Mouse (Mus musculus): ENCODE results near the gene Sorcs2. TPM values are rescaled to one million over a fixed set of nuclear protein-coding genes. Genes with fewer than 3 reads are reported as not detected.

Sorcs2 gene
- total and polyA plus RNA-seq, 3 experiments = 0.42 to 1.6 (median 0.46) TPM

DNA sequence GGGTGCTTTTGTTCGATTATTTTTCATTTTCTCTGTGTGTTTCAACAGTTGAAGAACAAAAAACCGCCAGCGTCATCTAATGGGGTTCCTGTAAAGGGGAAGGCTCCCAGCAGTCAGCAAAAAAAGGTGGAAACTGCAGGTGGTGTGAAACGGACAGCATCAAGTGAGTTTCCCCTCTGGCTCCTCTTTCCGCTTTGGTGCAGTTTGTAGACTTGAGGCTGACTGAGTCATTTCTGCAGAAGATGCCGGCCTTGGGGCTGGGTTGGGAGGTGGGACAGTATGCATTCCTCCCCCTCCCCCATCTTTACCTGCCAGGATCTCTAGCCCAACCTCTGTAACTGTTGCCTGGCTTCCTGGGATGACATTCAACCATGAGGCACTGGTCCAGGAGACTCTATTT lies 408.4 kb downstream of the Sorcs2 start (continued):
- TF ChIP-seq MAFK (IDR thresholded peaks at IDR 0.05; ENCODE audit: insufficient replicate concordance, low read length) (peak; percentile 29; the same call in 1 of the 2 replicates), HCFC1 (IDR thresholded peaks at IDR 0.05; ENCODE audit: low read depth, low read length) (no peak), NRF1 (IDR thresholded peaks at IDR 0.05; ENCODE audit: low read depth, low read length) (no peak), ELF1 (IDR thresholded peaks at IDR 0.05; ENCODE audit: low read depth, low read length) (no peak), MEF2A (IDR thresholded peaks at IDR 0.05; ENCODE audit: borderline replicate concordance, low read depth, low read length) (no peak), PAX5 (IDR thresholded peaks at IDR 0.05; ENCODE audit: low read length) (no peak), CHD2 (IDR thresholded peaks at IDR 0.05; ENCODE audit: low read length) (no peak), RAD21 (IDR thresholded peaks at IDR 0.05; ENCODE audit: low read depth, low read length) (no peak), UBTF (IDR thresholded peaks at IDR 0.05; ENCODE audit: low read depth, low read length) (no peak), CHD1 (IDR thresholded peaks at IDR 0.05; ENCODE audit: low read depth, low read length) (no peak), POLR2AphosphoS2 (IDR thresholded peaks at IDR 0.05; ENCODE audit: low read depth, low read length) (no peak), CTCF (conservative IDR thresholded peaks at IDR 0.05 in 1 of 2, IDR thresholded peaks at IDR 0.05 in 1 of 2; ENCODE audit: low read depth in 2 of 2, low read length in 2 of 2) (no peak), NELFE (IDR thresholded peaks at IDR 0.05; ENCODE audit: low read depth, low read length) (no peak), RCOR1 (conservative IDR thresholded peaks at IDR 0.05; ENCODE audit: low read depth, low read length) (no peak)

- Histone ChIP-seq H3K4me1 (ENCODE audit: control insufficient read depth in 1 of 2, insufficient read depth in 2 of 2) (peaks cover 9 to 47% of the 10 kb centered on the region in 2 experiments), H3K4me2 (ENCODE audit: insufficient read depth, low read depth, poor library complexity, severe bottlenecking) (no peak overlapping the region), H3K4me3 (replicated peaks in 1 of 3; ENCODE audit: low read depth in 2 of 3, low read length in 2 of 3, poor library complexity in 1 of 3) (no peak overlapping the region), H3K36me3 (replicated peaks in 1 of 2; ENCODE audit: control insufficient read depth in 1 of 2, insufficient read depth in 1 of 2, low read length in 1 of 2) (peaks cover 5 to 12% of the 10 kb centered on the region in 2 experiments), H3K9ac (ENCODE audit: insufficient read depth, low read depth) (no peak overlapping the region), H3K79me2 (replicated peaks; ENCODE audit: control insufficient read depth, extremely low read depth, insufficient read depth, poor library complexity, severe bottlenecking) (no peaks in the 10 kb centered on the region), H3K9me3 (replicated peaks; ENCODE audit: low read length) (no peaks in the 10 kb centered on the region), H3K27ac (ENCODE audit: insufficient read depth, low read depth) (no peak overlapping the region), H3K27me3 (replicated peaks) (no peaks in the 10 kb centered on the region)
- DNase-seq (ENCODE audit: extremely low read depth) = peak; percentile 24
- in situ Hi-C loops (cut with MboI; ENCODE audit: low pct_ligation_motif_present, low pct_unique_long_range_greater_than_20kb, low sequenced_read_pairs) (loop anchor here (5.0 kb wide), 1 partner anchor 34 kb away; no protein-coding TSS in a partner anchor), dilution Hi-C loops (cut with MboI; ENCODE audit: extremely low pct_ligation_motif_present, extremely low pct_unique_long_range_greater_than_20kb, low sequenced_read_pairs) (no loop called here)
- TF ChIP-seq USF1 (IDR thresholded peaks at IDR 0.05; ENCODE audit: low read depth, low read length) = peak; percentile 79
- no peak for TF ChIP-seq POLR2A (IDR thresholded peaks at IDR 0.05; ENCODE audit: low read depth, low read length)
- TF ChIP-seq USF2 (conservative IDR thresholded peaks at IDR 0.05; ENCODE audit: low read depth, low read length) = peak; percentile 76
- TF ChIP-seq NRF1 (IDR thresholded peaks at IDR 0.05; ENCODE audit: low read depth, low read length) = no peak
- peak; percentile 51; the same call in 1 of the 2 replicates for TF ChIP-seq BHLHE40 (IDR thresholded peaks at IDR 0.05; ENCODE audit: low read depth, low read length)
- TF ChIP-seq MAX (IDR thresholded peaks at IDR 0.05; ENCODE audit: low read length) = peak; percentile 43; the same call in 1 of the 2 replicates
- TF ChIP-seq NELFE (IDR thresholded peaks at IDR 0.05; ENCODE audit: low read depth, low read length) = no peak
- no peak for TF ChIP-seq E2F4 (IDR thresholded peaks at IDR 0.05; ENCODE audit: insufficient replicate concordance, low read depth, low read length)
These were observed 409.9 kb downstream of the Sorcs2 start for GRCm38 (mm10) chr5:35988085-35988484.

All from CH12.LX (cell line).